Mouse (Mus musculus): Measurements from ENCODE around the gene Clic6. TPM values are rescaled to one million over a fixed set of nuclear protein-coding genes. Genes with fewer than 3 reads are reported as not detected.
A peak's percentile ranks its signal among the peaks of the same experiment; 100 is the strongest.

Gene Clic6
- polyA plus RNA-seq, 1 experiment, result 2.1 TPM

DNA sequence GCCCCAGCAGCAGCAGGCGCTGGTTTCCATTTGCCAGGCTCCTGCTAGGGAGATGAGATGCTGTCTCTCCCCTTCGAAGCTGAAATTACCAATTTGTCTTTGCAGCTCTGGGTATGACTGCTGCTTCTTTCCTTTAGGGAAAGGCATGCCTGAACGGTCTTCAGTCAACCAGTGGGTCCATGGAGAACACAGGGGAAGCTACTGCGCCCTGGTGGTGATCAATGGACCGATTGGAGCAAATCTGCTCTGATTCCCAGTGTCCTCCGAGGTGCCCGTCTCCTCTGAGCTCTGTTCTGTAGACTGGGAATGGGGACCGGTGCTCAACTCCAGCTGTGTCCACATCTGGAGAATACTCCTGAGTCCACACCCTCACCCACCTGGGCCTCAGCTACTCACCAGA is 30.0 kb upstream of the Clic6 start:
- no peaks in the 10 kb centered on the region for H3K4me1 ChIP-seq (ENCODE audit: control insufficient read depth, insufficient read depth, insufficient read length, low read length)

DNA sequence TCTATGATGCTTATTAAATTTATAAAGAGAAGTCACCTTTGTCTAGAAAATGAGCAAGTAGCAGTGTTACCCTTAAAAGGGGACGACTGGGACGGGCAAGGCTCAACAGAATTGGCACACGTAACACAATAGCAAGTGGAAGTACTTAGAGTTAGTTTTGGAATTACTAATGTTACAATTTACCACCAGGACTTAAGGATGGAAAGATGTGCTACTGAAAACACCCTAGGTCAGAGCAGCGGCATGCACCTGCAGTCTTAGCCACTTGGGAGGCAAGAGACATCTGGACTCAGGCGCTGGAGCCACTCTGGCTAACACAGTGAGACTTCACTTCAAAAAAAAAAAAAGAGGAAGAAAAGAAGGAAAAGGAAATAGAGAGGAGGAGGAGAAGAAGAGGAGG is 29.6 kb upstream of the Clic6 start:
- no peak overlapping the region for H3K27ac ChIP-seq (ENCODE audit: insufficient read depth, low read depth, low read length)
- no peaks in the 10 kb centered on the region for H3K4me1 ChIP-seq (ENCODE audit: control insufficient read depth, insufficient read depth, insufficient read length, low read length)
- H3K27me3 ChIP-seq (ENCODE audit: control insufficient read depth, insufficient read depth, low read length), result no peaks in the 10 kb centered on the region
- no peak for TF ChIP-seq POLR2A (IDR thresholded peaks at IDR 0.05; ENCODE audit: low read depth, low read length)
- TF ChIP-seq CTCF (IDR thresholded peaks at IDR 0.05; ENCODE audit: extremely low read depth, insufficient read length, insufficient replicate concordance, low read depth, low read length), result no peak
- H3K36me3 ChIP-seq (ENCODE audit: control insufficient read depth, insufficient read depth, low read length), result 0 out of 2 replicates have a peak, but pooled peaks cover 2% of the 10 kb centered on the region
- WGBS, result 92% methylated on average over 5 of the region's 5 CpGs
- no peak overlapping the region for H3K4me3 ChIP-seq (ENCODE audit: low read depth, low read length)

More for the DNA sequence above, 30.0 kb upstream of the Clic6 start:
- Histone ChIP-seq H3K4me3 (ENCODE audit: low read depth, low read length) (no peak overlapping the region), H3K27me3 (ENCODE audit: control insufficient read depth, insufficient read depth, low read length) (no peaks in the 10 kb centered on the region), H3K27ac (ENCODE audit: insufficient read depth, low read depth, low read length) (no peak overlapping the region), H3K36me3 (ENCODE audit: control insufficient read depth, insufficient read depth, low read length) (0 out of 2 replicates have a peak, but pooled peaks cover 2% of the 10 kb centered on the region)
- WGBS, result 82% methylated on average over 8 of the region's 8 CpGs
- no peak for TF ChIP-seq CTCF (IDR thresholded peaks at IDR 0.05; ENCODE audit: extremely low read depth, insufficient read length, insufficient replicate concordance, low read depth, low read length)
- TF ChIP-seq POLR2A (IDR thresholded peaks at IDR 0.05; ENCODE audit: low read depth, low read length), result no peak

DNA sequence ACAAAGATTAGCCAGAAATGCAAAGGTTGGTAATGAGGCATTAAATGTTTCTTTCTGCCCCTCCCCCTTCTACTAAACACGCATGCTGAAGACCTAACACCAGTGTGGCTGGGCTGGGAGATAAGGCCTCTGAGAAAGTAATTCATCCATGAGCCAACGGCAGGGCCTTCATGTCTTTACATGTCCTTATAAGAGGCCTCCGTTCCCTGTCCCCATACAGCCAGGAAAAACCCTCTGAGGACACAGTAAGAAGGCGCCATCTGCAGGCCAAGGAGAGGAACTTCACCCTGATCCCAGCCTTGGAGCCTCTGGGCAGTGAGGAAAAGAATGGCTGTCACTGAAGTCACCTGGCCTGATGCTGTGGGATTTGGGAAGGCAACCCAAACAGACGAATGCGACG is 27.9 kb upstream of the Clic6 start:
- H3K27ac ChIP-seq (ENCODE audit: insufficient read depth, low read depth, low read length), result no peak overlapping the region
- H3K27me3 ChIP-seq (ENCODE audit: control insufficient read depth, insufficient read depth, low read length), result no peaks in the 10 kb centered on the region
- no peak overlapping the region for H3K4me3 ChIP-seq (ENCODE audit: low read depth, low read length)
- 28% methylated on average over 7 of the region's 7 CpGs for whole genome bisulfite sequencing
- no peak for TF ChIP-seq POLR2A (IDR thresholded peaks at IDR 0.05; ENCODE audit: low read depth, low read length)
- peak; percentile 93 for TF ChIP-seq CTCF (IDR thresholded peaks at IDR 0.05; ENCODE audit: extremely low read depth, insufficient read length, insufficient replicate concordance, low read depth, low read length)
- 0 out of 2 replicates have a peak, but pooled peaks cover 2% of the 10 kb centered on the region for H3K36me3 ChIP-seq (ENCODE audit: control insufficient read depth, insufficient read depth, low read length)
- no peaks in the 10 kb centered on the region for H3K4me1 ChIP-seq (ENCODE audit: control insufficient read depth, insufficient read depth, insufficient read length, low read length)

DNA sequence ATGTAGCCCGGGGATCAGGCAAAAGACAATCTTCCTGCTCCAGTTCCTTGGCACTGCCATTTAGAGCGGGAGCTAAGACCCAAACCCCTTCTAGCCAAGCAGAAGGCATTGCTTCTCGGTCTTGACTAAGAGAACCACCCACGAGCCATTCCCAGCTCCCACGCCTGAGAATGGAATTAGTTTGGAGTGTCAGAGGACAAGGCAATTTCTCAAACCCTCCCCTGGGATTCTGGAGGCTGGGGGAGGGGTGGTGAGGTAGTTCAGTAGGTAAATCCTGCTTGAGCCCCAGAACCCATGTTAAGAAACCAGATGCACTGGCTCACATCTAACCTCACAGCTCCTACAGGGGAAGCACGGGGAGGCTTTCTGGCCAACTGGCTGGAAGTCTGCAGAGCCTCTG is 24.1 kb upstream of the Clic6 start:
- Histone ChIP-seq H3K4me1 (ENCODE audit: control insufficient read depth, insufficient read depth, insufficient read length, low read length) (no peaks in the 10 kb centered on the region; the same call in 1 of the 2 replicates), H3K27me3 (ENCODE audit: control insufficient read depth, insufficient read depth, low read length) (no peaks in the 10 kb centered on the region), H3K36me3 (ENCODE audit: control insufficient read depth, insufficient read depth, low read length) (no peaks in the 10 kb centered on the region), H3K4me3 (ENCODE audit: low read depth, low read length) (no peak overlapping the region), H3K27ac (ENCODE audit: insufficient read depth, low read depth, low read length) (no peak overlapping the region)
- TF ChIP-seq CTCF (IDR thresholded peaks at IDR 0.05; ENCODE audit: extremely low read depth, insufficient read length, insufficient replicate concordance, low read depth, low read length), result no peak
- no peak for TF ChIP-seq POLR2A (IDR thresholded peaks at IDR 0.05; ENCODE audit: low read depth, low read length)
- WGBS, result 70% methylated on average over 6 of the region's 6 CpGs

DNA sequence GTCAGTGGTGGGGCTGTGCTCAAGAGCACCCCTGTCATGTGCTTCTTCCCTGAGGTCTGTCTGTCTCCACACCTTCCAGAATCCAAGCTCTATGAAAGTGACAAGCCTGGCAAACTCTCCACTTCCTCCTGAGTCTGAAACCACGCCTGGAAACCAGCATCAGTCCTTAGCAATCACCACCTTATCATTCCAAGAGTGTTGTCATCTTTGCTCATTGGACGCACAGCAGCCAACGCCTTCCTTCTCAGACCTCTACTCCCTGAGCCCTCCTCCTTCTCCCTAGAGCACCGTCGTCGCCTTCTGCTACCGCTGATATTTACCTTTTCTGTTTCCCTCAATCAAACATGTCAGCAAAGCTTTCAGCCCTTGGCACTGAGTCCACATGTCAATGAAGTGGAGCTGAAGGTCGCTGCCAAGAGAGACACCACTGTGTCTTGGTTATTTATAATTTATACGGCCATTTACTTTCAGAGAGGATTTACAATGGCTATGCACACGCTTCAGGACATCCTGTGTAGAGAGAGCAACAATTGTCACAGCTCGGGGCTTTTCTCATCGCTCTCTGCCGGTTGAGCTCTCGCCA is 21.1 kb upstream of the Clic6 start:
- TF ChIP-seq CTCF (IDR thresholded peaks at IDR 0.05; ENCODE audit: extremely low read depth, insufficient read length, insufficient replicate concordance, low read depth, low read length), result no peak
- TF ChIP-seq POLR2A (IDR thresholded peaks at IDR 0.05; ENCODE audit: low read depth, low read length), result no peak
- WGBS, result 15% methylated on average over 14 of the region's 14 CpGs
- H3K4me3 ChIP-seq (ENCODE audit: low read depth, low read length), result peak overlapping the region; percentile 18
- H3K36me3 ChIP-seq (ENCODE audit: control insufficient read depth, insufficient read depth, low read length), result no peaks in the 10 kb centered on the region
- no peaks in the 10 kb centered on the region; the same call in 1 of the 2 replicates for H3K4me1 ChIP-seq (ENCODE audit: control insufficient read depth, insufficient read depth, insufficient read length, low read length)
- no peaks in the 10 kb centered on the region for H3K27me3 ChIP-seq (ENCODE audit: control insufficient read depth, insufficient read depth, low read length)
- H3K27ac ChIP-seq (ENCODE audit: insufficient read depth, low read depth, low read length), result peak overlapping the region; percentile 14; the same call in 1 of the 2 replicates

DNA sequence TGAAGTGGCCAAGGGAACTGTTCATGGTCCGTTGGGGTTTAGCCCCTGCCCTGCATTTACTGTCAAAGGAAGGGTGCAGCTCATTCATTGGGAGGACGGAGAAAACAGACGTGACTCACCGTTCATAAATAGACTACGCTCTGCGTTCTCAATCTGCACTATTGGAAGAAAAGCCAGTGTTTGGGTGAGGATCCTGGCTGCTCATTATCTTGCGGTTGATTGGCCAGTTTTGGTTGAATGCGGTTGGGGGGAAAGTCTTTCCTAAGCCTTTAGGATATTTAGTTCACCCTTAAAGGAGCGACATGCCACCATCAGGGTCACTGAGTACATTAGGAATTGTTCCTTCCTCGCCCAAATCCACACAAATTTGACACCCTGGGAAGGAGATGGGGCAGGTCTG is 20.3 kb upstream of the Clic6 start:
- no peaks in the 10 kb centered on the region; the same call in 1 of the 2 replicates for H3K4me1 ChIP-seq (ENCODE audit: control insufficient read depth, insufficient read depth, insufficient read length, low read length)
- TF ChIP-seq POLR2A (IDR thresholded peaks at IDR 0.05; ENCODE audit: low read depth, low read length), result no peak
- TF ChIP-seq CTCF (IDR thresholded peaks at IDR 0.05; ENCODE audit: extremely low read depth, insufficient read length, insufficient replicate concordance, low read depth, low read length), result no peak
- peak overlapping the region; percentile 19; the same call in 1 of the 2 replicates for H3K27ac ChIP-seq (ENCODE audit: insufficient read depth, low read depth, low read length)
- no peaks in the 10 kb centered on the region for H3K36me3 ChIP-seq (ENCODE audit: control insufficient read depth, insufficient read depth, low read length)
- 5% methylated on average over 10 of the region's 10 CpGs for WGBS
- peak overlapping the region; percentile 90 for H3K4me3 ChIP-seq (ENCODE audit: low read depth, low read length)
- H3K27me3 ChIP-seq (ENCODE audit: control insufficient read depth, insufficient read depth, low read length), result no peaks in the 10 kb centered on the region

DNA sequence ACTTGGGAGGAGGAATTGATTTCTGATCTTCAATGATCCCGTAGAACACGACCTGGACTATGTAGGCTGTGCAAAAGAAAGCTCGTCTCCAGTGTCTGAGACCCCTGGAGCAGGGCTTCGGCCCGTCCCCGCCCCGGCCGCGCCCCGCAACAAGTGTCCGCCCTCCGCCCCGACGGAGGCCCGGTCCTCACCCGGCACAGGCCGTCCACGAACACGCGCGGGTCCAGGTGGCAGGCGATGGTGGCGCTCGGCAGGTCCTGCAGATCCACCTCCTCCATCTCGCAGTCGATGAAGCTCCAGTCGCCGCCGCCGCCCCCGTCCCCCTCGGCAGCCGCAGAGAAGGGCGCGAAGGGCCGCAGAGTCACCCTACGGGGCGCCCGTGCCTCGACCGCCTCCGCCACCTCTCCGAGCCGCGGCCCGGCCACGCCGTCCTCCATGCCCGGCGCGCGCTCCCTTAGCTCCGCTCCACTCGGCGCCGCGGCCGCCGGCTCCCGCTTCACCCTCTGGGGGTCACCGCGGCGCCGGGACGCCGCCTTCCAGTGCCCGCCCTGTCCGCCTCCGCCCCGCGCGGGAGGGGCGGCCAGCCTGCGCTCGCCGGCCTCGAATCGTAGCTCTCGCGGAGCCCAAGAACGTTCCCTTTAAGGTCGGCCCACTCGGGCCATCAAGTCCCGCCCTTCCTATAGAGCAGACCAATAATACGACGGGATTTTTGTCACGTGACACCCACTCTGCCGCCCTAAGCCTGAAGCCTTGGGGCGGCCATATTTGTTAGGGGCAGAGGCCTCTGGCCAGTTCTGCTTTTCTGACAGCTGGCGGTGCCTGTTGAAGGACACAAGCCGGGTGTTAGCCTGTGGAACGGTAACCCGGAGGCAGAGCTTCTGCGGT is 19.7 kb upstream of the Clic6 start:
- TF ChIP-seq CTCF (IDR thresholded peaks at IDR 0.05; ENCODE audit: extremely low read depth, insufficient read length, insufficient replicate concordance, low read depth, low read length), result peak; percentile 33; the same call in 1 of the 2 replicates
- TF ChIP-seq POLR2A (IDR thresholded peaks at IDR 0.05; ENCODE audit: low read depth, low read length), result 0 out of 2 replicates have a peak, but pooled peaks have one; percentile 9
- H3K27ac ChIP-seq (ENCODE audit: insufficient read depth, low read depth, low read length), result peak overlapping the region; percentile 19; the same call in 1 of the 2 replicates
- H3K36me3 ChIP-seq (ENCODE audit: control insufficient read depth, insufficient read depth, low read length), result no peaks in the 10 kb centered on the region
- H3K4me1 ChIP-seq (ENCODE audit: control insufficient read depth, insufficient read depth, insufficient read length, low read length), result no peaks in the 10 kb centered on the region; the same call in 1 of the 2 replicates
- H3K27me3 ChIP-seq (ENCODE audit: control insufficient read depth, insufficient read depth, low read length), result no peaks in the 10 kb centered on the region
- WGBS, result 1% methylated on average over 94 of the region's 94 CpGs
- H3K4me3 ChIP-seq (ENCODE audit: low read depth, low read length), result peak overlapping the region; percentile 90
